Mouse (Mus musculus): ENCODE measurements around the gene Taar4.

DNA sequence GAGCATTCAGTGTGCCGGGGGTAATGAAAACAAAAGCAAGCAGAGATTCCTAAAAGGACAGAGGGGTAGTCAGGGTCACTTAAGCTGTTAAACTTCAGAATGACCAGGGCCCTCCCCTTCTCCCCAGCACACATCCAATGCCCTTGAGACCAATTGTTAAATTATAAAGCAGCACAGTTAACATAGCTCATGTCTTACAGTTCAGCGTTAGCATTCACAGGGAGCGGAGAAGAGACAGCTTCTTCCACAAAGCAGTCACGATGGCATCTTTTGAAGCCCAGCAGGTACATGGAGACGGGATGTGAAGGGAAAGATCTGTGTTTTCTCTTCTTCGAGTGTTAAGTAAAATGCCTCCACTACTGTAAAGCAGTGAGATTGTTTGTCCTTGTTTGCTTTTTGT is 22.0 kb upstream of the Taar4 start, which contains the start of gene Taar2:
- TF ChIP-seq CTCF (IDR thresholded peaks at IDR 0.05; ENCODE audit: control insufficient read depth, insufficient read depth, insufficient read length) (no peak), USF1 (IDR thresholded peaks at IDR 0.05; ENCODE audit: low read depth) (no peak), MYOD1 (IDR thresholded peaks at IDR 0.05; ENCODE audit: control insufficient read depth, insufficient read length, low read depth) (no peak), CEBPB (IDR thresholded peaks at IDR 0.05; ENCODE audit: low read depth) (no peak), MAX (IDR thresholded peaks at IDR 0.05) (no peak), MYOG (IDR thresholded peaks at IDR 0.05; ENCODE audit: control insufficient read depth, extremely low read depth, insufficient read length) (no peak), FOSL1 (IDR thresholded peaks at IDR 0.05; ENCODE audit: insufficient read depth, low read length, poor library complexity, severe bottlenecking) (no peak)
